Mouse (Mus musculus) cortical plate, adult 2 months (tissue): ENCODE measurements around the gene Mamdc4.

Experiments
- CTCF ChIP-seq: fragments of 200-500 bp; IDR thresholded peaks from 2 replicates; pipeline ENCODE4 v1.5.1; 2011; ENCODE audit warnings: mild to moderate bottlenecking, control low read depth, low read length; ENCODE audit not compliant: insufficient read depth; ENCODE audit errors: extremely low read depth
- POLR2A ChIP-seq: fragments of 200-500 bp; IDR thresholded peaks from 2 replicates; pipeline ENCODE4 v1.6.1; 2011; ENCODE audit warnings: mild to moderate bottlenecking, low read length, control low read depth; ENCODE audit not compliant: insufficient read depth; ENCODE audit errors: extremely low read depth

DNA sequence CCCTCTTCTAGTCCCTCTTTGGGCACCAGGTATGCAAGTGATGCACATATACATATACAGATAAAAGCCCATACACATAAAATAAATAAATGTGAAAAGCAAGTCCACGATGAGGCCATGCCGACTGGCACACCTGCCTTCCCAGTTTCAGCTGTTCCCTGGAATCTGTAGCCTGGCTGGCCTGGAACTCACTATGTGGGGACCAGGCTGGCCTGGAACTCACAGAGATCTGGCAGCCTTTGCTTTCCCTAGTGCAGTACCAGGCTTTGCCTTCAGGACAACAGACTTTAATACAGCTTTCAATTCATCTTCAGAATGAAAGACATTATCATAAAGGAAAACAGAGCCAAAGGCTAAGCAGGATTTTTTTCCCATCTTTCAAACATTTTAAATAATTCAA is 40.9 kb downstream of the Mamdc4 start:
- TF ChIP-seq CTCF (no peak), POLR2A (no peak)
